Mouse (Mus musculus): ENCODE measurements around the gene Mpzl1.

Gene Mpzl1

GRCm38 (mm10) chr1:165661725-165662124 lies 27.4 kb upstream of the Mpzl1 start:
- in situ Hi-C loops (cut with MboI; ENCODE audit: low pct_unique_long_range_greater_than_20kb in 1 of 2, low sequenced_read_pairs in 2 of 2, unreplicated experiment in 1 of 2): no loop called here

- in situ Hi-C loops (cut with MboI; ENCODE audit: low pct_unique_long_range_greater_than_20kb in 1 of 2, low sequenced_read_pairs in 2 of 2, unreplicated experiment in 1 of 2): no loop called here
These were observed 26.9 kb upstream of the Mpzl1 start for GRCm38 (mm10) chr1:165661191-165661590.

GRCm38 (mm10) chr1:165660774-165661173 lies 26.4 kb upstream of the Mpzl1 start:
- in situ Hi-C loops (cut with MboI; ENCODE audit: low pct_unique_long_range_greater_than_20kb in 1 of 2, low sequenced_read_pairs in 2 of 2, unreplicated experiment in 1 of 2): no loop called here

- in situ Hi-C loops (cut with MboI; ENCODE audit: low pct_unique_long_range_greater_than_20kb in 1 of 2, low sequenced_read_pairs in 2 of 2, unreplicated experiment in 1 of 2): no loop called here
These were observed 24.3 kb upstream of the Mpzl1 start for GRCm38 (mm10) chr1:165658602-165659001.

GRCm38 (mm10) chr1:165655482-165655881 lies 21.1 kb upstream of the Mpzl1 start:
- in situ Hi-C loops (cut with MboI; ENCODE audit: low pct_unique_long_range_greater_than_20kb in 1 of 2, low sequenced_read_pairs in 2 of 2, unreplicated experiment in 1 of 2): no loop called here

GRCm38 (mm10) chr1:165655022-165655421 lies 20.7 kb upstream of the Mpzl1 start:
- in situ Hi-C loops (cut with MboI; ENCODE audit: low pct_unique_long_range_greater_than_20kb in 1 of 2, low sequenced_read_pairs in 2 of 2, unreplicated experiment in 1 of 2): no loop called here

- in situ Hi-C loops (cut with MboI; ENCODE audit: low pct_unique_long_range_greater_than_20kb in 1 of 2, low sequenced_read_pairs in 2 of 2, unreplicated experiment in 1 of 2): no loop called here
These were observed 19.0 kb upstream of the Mpzl1 start for GRCm38 (mm10) chr1:165653126-165653885.

GRCm38 (mm10) chr1:165652507-165652906 lies 18.2 kb upstream of the Mpzl1 start:
- in situ Hi-C loops (cut with MboI; ENCODE audit: low pct_unique_long_range_greater_than_20kb in 1 of 2, low sequenced_read_pairs in 2 of 2, unreplicated experiment in 1 of 2): no loop called here

- in situ Hi-C loops (cut with MboI; ENCODE audit: low pct_unique_long_range_greater_than_20kb in 1 of 2, low sequenced_read_pairs in 2 of 2, unreplicated experiment in 1 of 2): no loop called here
These were observed 16.8 kb upstream of the Mpzl1 start for GRCm38 (mm10) chr1:165651158-165651557.

- in situ Hi-C loops (cut with MboI; ENCODE audit: low pct_unique_long_range_greater_than_20kb in 1 of 2, low sequenced_read_pairs in 2 of 2, unreplicated experiment in 1 of 2): no loop called here
These were observed 10.8 kb upstream of the Mpzl1 start for GRCm38 (mm10) chr1:165645102-165645501.

- in situ Hi-C loops (cut with MboI; ENCODE audit: low pct_unique_long_range_greater_than_20kb in 1 of 2, low sequenced_read_pairs in 2 of 2, unreplicated experiment in 1 of 2): no loop called here
These were observed 9.4 kb upstream of the Mpzl1 start for GRCm38 (mm10) chr1:165643735-165644134.

GRCm38 (mm10) chr1:165642780-165643311 lies 8.5 kb upstream of the Mpzl1 start:
- in situ Hi-C loops (cut with MboI; ENCODE audit: low pct_unique_long_range_greater_than_20kb in 1 of 2, low sequenced_read_pairs in 2 of 2, unreplicated experiment in 1 of 2): no loop called here

- in situ Hi-C loops (cut with MboI; ENCODE audit: low pct_unique_long_range_greater_than_20kb in 1 of 2, low sequenced_read_pairs in 2 of 2, unreplicated experiment in 1 of 2): no loop called here
These were observed 7.7 kb upstream of the Mpzl1 start for GRCm38 (mm10) chr1:165641786-165642771.

GRCm38 (mm10) chr1:165641271-165641771 lies 7.0 kb upstream of the Mpzl1 start:
- in situ Hi-C loops (cut with MboI; ENCODE audit: low pct_unique_long_range_greater_than_20kb in 1 of 2, low sequenced_read_pairs in 2 of 2, unreplicated experiment in 1 of 2): no loop called here

GRCm38 (mm10) chr1:165636289-165636688 lies 2.0 kb upstream of the Mpzl1 start:
- in situ Hi-C loops (cut with MboI; ENCODE audit: low pct_unique_long_range_greater_than_20kb in 1 of 2, low sequenced_read_pairs in 2 of 2, unreplicated experiment in 1 of 2): no loop called here

- in situ Hi-C loops (cut with MboI; ENCODE audit: low pct_unique_long_range_greater_than_20kb in 1 of 2, low sequenced_read_pairs in 2 of 2, unreplicated experiment in 1 of 2): no loop called here
These were observed 938 bp upstream of the Mpzl1 start for GRCm38 (mm10) chr1:165635055-165635897.

- in situ Hi-C loops (cut with MboI; ENCODE audit: low pct_unique_long_range_greater_than_20kb in 1 of 2, low sequenced_read_pairs in 2 of 2, unreplicated experiment in 1 of 2): no loop called here
These were observed 993 bp downstream of the Mpzl1 start for GRCm38 (mm10) chr1:165633345-165633744.

GRCm38 (mm10) chr1:165631136-165631535 lies 3.2 kb downstream of the Mpzl1 start:
- in situ Hi-C loops (cut with MboI; ENCODE audit: low pct_unique_long_range_greater_than_20kb in 1 of 2, low sequenced_read_pairs in 2 of 2, unreplicated experiment in 1 of 2): no loop called here
